Mouse (Mus musculus): Measurements from ENCODE around the gene Prr15.

DNA sequence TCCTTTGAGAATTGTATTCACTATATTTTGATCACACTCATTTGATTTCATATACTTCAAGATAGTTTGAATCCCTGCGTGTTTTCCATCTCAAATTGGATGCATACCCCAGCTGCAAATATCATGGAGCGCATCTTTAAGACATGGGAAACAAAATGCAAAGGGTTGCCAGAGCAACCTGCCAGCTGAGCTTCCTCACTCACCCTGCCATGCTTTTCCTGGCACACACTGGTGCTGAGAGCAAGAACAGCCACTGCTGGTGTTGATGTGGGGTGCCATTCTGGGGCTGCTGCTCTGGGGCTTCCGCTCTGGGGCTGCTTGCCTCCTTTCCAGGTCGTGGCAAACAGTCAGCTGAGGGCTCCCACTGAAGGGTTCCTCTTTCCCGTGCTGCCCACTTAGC lies 38.8 kb upstream of the Prr15 start:
- TF ChIP-seq FLI1 (IDR thresholded peaks at IDR 0.05; ENCODE audit: low read length) (no peak), GATA1 (IDR thresholded peaks at IDR 0.05; ENCODE audit: borderline replicate concordance, low read length) (no peak)

Data from megakaryocyte, embryonic 14.5 days (primary cell).